Comparison of ENCODE assay signal across 10 mouse cellular contexts in genomic region chr7:12479525-12479924, GRCm38 (mm10). TPM values are rescaled to one million over a fixed set of nuclear protein-coding genes. Genes with fewer than 3 reads are reported as not detected.
DNase-seq lines count a peak whose midpoint lies in the region; ATAC-seq lines count a peak whose summit lies in the region.
"Had no signal": no experiment of that assay in that cellular context is flagged by ENCODE, and none has a peak within 500 bp of the region (broad histone marks: within the 10 kb centered on the region; RNA-seq: fewer than 3 reads in every experiment).

No protein-coding gene starts in this region.

- intact Hi-C loops in gastrocnemius, postnatal 36 days (cut with DNase I): loop anchor here (5.0 kb wide), 1 partner anchor 57 kb away; the partner anchor contains the start of gene Zfp551

- 72% methylated on average over 4 of the region's 4 CpGs for WGBS in heart, embryonic 12.5 days
- WGBS in hindbrain, embryonic 13.5 days: 79% methylated on average over 4 of the region's 4 CpGs
- 59% methylated on average over 4 of the region's 4 CpGs for WGBS in midbrain, embryonic 12.5 days

- H3K4me1 ChIP-seq in heart, embryonic 12.5 days (replicated peaks): peaks cover 3% of the 10 kb centered on the region; the same call in 1 of the 2 replicates
- H3K4me1 ChIP-seq in hindbrain, embryonic 13.5 days (replicated peaks): peaks cover 7% of the 10 kb centered on the region
- no peaks in the 10 kb centered on the region for H3K4me1 ChIP-seq in midbrain, embryonic 12.5 days

- peaks cover 44% of the 10 kb centered on the region for H3K36me3 ChIP-seq in heart, embryonic 12.5 days
- peaks cover 45% of the 10 kb centered on the region for H3K36me3 ChIP-seq in hindbrain, embryonic 13.5 days
- peaks cover 45% of the 10 kb centered on the region for H3K36me3 ChIP-seq in midbrain, embryonic 12.5 days

- H3K9me3 ChIP-seq in heart, embryonic 12.5 days (replicated peaks): peaks cover 3% of the 10 kb centered on the region; the same call in 1 of the 2 replicates
- peaks cover 31% of the 10 kb centered on the region for H3K9me3 ChIP-seq in hindbrain, embryonic 13.5 days
- peaks cover 34% of the 10 kb centered on the region for H3K9me3 ChIP-seq in midbrain, embryonic 12.5 days

- no peak for DNase-seq in heart, adult 8-10 months (ENCODE audit: low spot score)
- DNase-seq in R1 (ENCODE audit: low read depth, low spot score): peak; percentile 21
- no peak for DNase-seq in urinary bladder, postnatal 10 days (ENCODE audit: low spot score)
- no peak for DNase-seq in kidney, postnatal 4 days
- DNase-seq in gastrocnemius, postnatal 36 days: no peak

- H3K4me3 ChIP-seq in heart, embryonic 12.5 days: peak overlapping the region; percentile 96
- H3K4me3 ChIP-seq in hindbrain, embryonic 13.5 days: peak overlapping the region; percentile 78
- H3K4me3 ChIP-seq in midbrain, embryonic 12.5 days: peak overlapping the region; percentile 73

- H3K4me2 ChIP-seq in heart, embryonic 12.5 days: peak overlapping the region; percentile 74
- peak overlapping the region; percentile 63 for H3K4me2 ChIP-seq in hindbrain, embryonic 13.5 days
- peak overlapping the region; percentile 62 for H3K4me2 ChIP-seq in midbrain, embryonic 12.5 days (replicated peaks)

- no peak for ATAC-seq in heart, embryonic 12.5 days (ENCODE audit: insufficient number of reproducible peaks, low FRiP score)
- ATAC-seq in hindbrain, embryonic 13.5 days (ENCODE audit: low FRiP score): no peak
- ATAC-seq in midbrain, embryonic 12.5 days (ENCODE audit: low FRiP score, low read depth): no peak

- peak overlapping the region; percentile 97 for H3K9ac ChIP-seq in heart, embryonic 12.5 days
- peak overlapping the region; percentile 94 for H3K9ac ChIP-seq in hindbrain, embryonic 13.5 days
- peak overlapping the region; percentile 93; the same call in 1 of the 2 replicates for H3K9ac ChIP-seq in midbrain, embryonic 12.5 days (replicated peaks)

- H3K27me3 ChIP-seq in heart, embryonic 12.5 days (replicated peaks): no peaks in the 10 kb centered on the region
- no peaks in the 10 kb centered on the region for H3K27me3 ChIP-seq in hindbrain, embryonic 13.5 days
- no peaks in the 10 kb centered on the region for H3K27me3 ChIP-seq in midbrain, embryonic 12.5 days

- H3K27ac ChIP-seq in heart, embryonic 12.5 days (ENCODE audit: poor library complexity, severe bottlenecking): no peak overlapping the region
- no peak overlapping the region for H3K27ac ChIP-seq in hindbrain, embryonic 13.5 days
- no peak overlapping the region for H3K27ac ChIP-seq in midbrain, embryonic 12.5 days (replicated peaks)

RNA-seq across cellular contexts. Expression of gene Zfp606, which starts 1.4 kb away (rescaled TPM):
- 18.2 and 19.6 TPM in 2 replicates for polyA plus RNA-seq in heart, embryonic 12.5 days (2016; fragmentation: Nextera tagmentation; extraction: Ambion mirVana)
- total RNA-seq in heart, adult 8-10 months (2022): 1 to 10 TPM; 7.3 to 9.1 (median 8.0) TPM
- 49.7 and 50.6 TPM in 2 replicates for polyA plus RNA-seq in hindbrain, embryonic 13.5 days (2015; fragmentation: Nextera tagmentation; extraction: Ambion mirVana)
- polyA plus RNA-seq in midbrain, embryonic 12.5 days (2016; fragmentation: Nextera tagmentation; extraction: Ambion mirVana): 59.5 and 61.2 TPM in 2 replicates
- total RNA-seq in gastrocnemius, postnatal 36 days (2021): 1 to 10 TPM; 4.6 to 4.7 TPM

RNA-seq across cellular contexts. Expression of gene 2900092C05Rik, which starts 32.8 kb away (rescaled TPM):
- polyA plus RNA-seq in heart, embryonic 12.5 days (2016; fragmentation: Nextera tagmentation; extraction: Ambion mirVana): not detected in 2 replicates
- total RNA-seq in heart, adult 8-10 months (2022): not detected
- not detected in 2 replicates for polyA plus RNA-seq in hindbrain, embryonic 13.5 days (2015; fragmentation: Nextera tagmentation; extraction: Ambion mirVana)
- not detected in 2 replicates for polyA plus RNA-seq in midbrain, embryonic 12.5 days (2016; fragmentation: Nextera tagmentation; extraction: Ambion mirVana)
- not detected for total RNA-seq in gastrocnemius, postnatal 36 days (2021)
- total RNA-seq: heart, adult 18-20 months had no signal
- polyA plus RNA-seq: C2C12 had no signal

RNA-seq across cellular contexts. Expression of gene Zfp551, which starts 57.0 kb away (rescaled TPM):
- polyA plus RNA-seq in heart, embryonic 12.5 days (2016; fragmentation: Nextera tagmentation; extraction: Ambion mirVana): 2.7 and 2.8 TPM in 2 replicates
- 1 to 10 TPM; 2.3 to 2.8 (median 2.4) TPM for total RNA-seq in heart, adult 8-10 months (2022)
- polyA plus RNA-seq in hindbrain, embryonic 13.5 days (2015; fragmentation: Nextera tagmentation; extraction: Ambion mirVana): 10.0 and 10.1 TPM in 2 replicates
- 5.3 and 5.4 TPM in 2 replicates for polyA plus RNA-seq in midbrain, embryonic 12.5 days (2016; fragmentation: Nextera tagmentation; extraction: Ambion mirVana)
- 1 to 10 TPM; 1.3 to 1.6 TPM for total RNA-seq in gastrocnemius, postnatal 36 days (2021)
